Mouse (Mus musculus) hindbrain, embryonic 13.5 days (tissue): ENCODE measurements at regions not wholly inside any gene's neighbourhood (a gene's known extent, or its start where the extent isn't known, plus 50 kb on each side); places are given as distances from the start of the nearest gene placed in this dataset.
A peak's percentile ranks its signal among the peaks of the same experiment; 100 is the strongest.

Experiments used
- ATAC-seq: fragments of 200-750 bp; cut with Nextera tagmentation; 2 replicates; pipeline ENCODE4 v1.8.0; 2017; ENCODE audit warnings: moderate TSS enrichment; ENCODE audit not compliant: low FRiP score
- H3K27ac ChIP-seq: fragments of 300-500 bp; sonication (generic); 2 replicates; pipeline ENCODE4 v1.5.1; 2015; ENCODE audit warnings: inconsistent platforms, mild to moderate bottlenecking, moderate library complexity
- H3K27me3 ChIP-seq: fragments of 300-500 bp; sonication (generic); 2 replicates; pipeline ENCODE4 v1.6.1; 2015; ENCODE audit warnings: mild to moderate bottlenecking, inconsistent platforms
- H3K36me3 ChIP-seq: fragments of 300-500 bp; sonication (generic); 2 replicates; pipeline ENCODE4 v1.6.1; 2015; ENCODE audit warnings: mild to moderate bottlenecking, inconsistent platforms
- H3K4me1 ChIP-seq: fragments of 300-500 bp; sonication (generic); replicated peaks from 2 replicates; pipeline ENCODE4 v1.6.1; 2015; ENCODE audit warnings: inconsistent platforms
- H3K4me2 ChIP-seq: fragments of 300-500 bp; sonication (generic); 2 replicates; pipeline ENCODE4 v1.6.1; 2015; ENCODE audit warnings: inconsistent platforms, mild to moderate bottlenecking, moderate library complexity
- H3K4me3 ChIP-seq: fragments of 300-500 bp; sonication (generic); 2 replicates; pipeline ENCODE4 v1.5.1; 2015; ENCODE audit warnings: mild to moderate bottlenecking, inconsistent platforms
- H3K9ac ChIP-seq: fragments of 300-500 bp; sonication (generic); 2 replicates; pipeline ENCODE4 v1.6.1; 2015; ENCODE audit warnings: mild to moderate bottlenecking, inconsistent platforms
- H3K9me3 ChIP-seq: fragments of 300-500 bp; sonication (generic); 2 replicates; pipeline ENCODE4 v1.6.1; 2016; ENCODE audit warnings: inconsistent platforms
- WGBS: fragments of 180-500 bp; shearing (Covaris S2); methylation state at CpG from one replicate; pipeline ENCODE4 v1.1.7; 2015; 5-methylcytosine and 5-hydroxymethylcytosine counted together

DNA sequence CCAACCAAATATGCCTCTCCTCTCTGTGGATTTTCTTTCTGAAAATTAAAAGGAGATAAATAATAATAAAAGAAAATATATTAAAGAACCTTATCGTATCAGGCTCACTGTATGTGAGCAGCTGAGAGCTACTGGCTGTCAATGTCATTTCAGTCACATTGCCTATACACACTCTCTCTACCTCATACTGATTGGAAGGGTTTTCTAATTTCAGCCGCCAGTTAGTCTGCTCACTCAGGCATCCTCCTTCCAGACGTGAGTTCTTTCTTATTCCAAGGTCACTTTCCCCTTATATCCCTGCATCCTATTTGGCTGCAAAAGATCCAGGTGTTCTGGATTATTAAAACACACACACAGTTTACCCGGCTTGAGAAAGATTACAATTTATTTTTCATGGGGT lies 286.2 kb downstream of the Cenpc1 start:
- no peak overlapping the region for H3K4me3 ChIP-seq
- no peak overlapping the region for H3K4me2 ChIP-seq
- no peaks in the 10 kb centered on the region for H3K36me3 ChIP-seq
- H3K4me1 ChIP-seq: peaks cover 14% of the 10 kb centered on the region
- ATAC-seq: peak; percentile 55
- H3K27ac ChIP-seq: no peak overlapping the region; the same call in 1 of the 2 replicates
- 51% methylated on average over 4 of the region's 4 CpGs for WGBS
- no peaks in the 10 kb centered on the region for H3K9me3 ChIP-seq
- no peaks in the 10 kb centered on the region for H3K27me3 ChIP-seq
- no peak overlapping the region for H3K9ac ChIP-seq

DNA sequence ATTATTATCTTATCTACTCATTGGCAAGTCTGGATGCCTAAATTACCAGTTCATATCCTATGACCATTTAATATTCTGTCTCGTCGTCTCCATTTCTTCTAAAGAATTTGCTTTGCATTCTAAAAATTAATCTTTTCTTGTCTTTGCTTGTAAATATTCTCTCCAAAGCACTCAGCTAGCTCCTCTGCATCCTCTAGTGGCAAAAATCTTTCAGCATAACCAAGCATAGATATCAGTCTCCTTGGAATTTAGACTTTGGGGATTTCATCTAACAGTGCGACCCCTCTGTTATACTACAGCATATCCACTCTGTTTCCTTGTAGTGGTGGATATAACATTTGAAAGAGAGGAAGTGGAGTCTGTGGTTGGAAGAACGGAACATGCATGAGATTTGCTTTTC lies 292.7 kb downstream of the Cenpc1 start:
- no peak overlapping the region for H3K4me3 ChIP-seq
- no peak overlapping the region for H3K27ac ChIP-seq
- H3K9me3 ChIP-seq: no peaks in the 10 kb centered on the region
- no peak overlapping the region for H3K9ac ChIP-seq
- 91% methylated on average over 4 of the region's 4 CpGs for WGBS
- H3K4me2 ChIP-seq: no peak overlapping the region
- ATAC-seq: no peak
- no peaks in the 10 kb centered on the region for H3K27me3 ChIP-seq
- no peaks in the 10 kb centered on the region for H3K36me3 ChIP-seq
- no peaks in the 10 kb centered on the region for H3K4me1 ChIP-seq

DNA sequence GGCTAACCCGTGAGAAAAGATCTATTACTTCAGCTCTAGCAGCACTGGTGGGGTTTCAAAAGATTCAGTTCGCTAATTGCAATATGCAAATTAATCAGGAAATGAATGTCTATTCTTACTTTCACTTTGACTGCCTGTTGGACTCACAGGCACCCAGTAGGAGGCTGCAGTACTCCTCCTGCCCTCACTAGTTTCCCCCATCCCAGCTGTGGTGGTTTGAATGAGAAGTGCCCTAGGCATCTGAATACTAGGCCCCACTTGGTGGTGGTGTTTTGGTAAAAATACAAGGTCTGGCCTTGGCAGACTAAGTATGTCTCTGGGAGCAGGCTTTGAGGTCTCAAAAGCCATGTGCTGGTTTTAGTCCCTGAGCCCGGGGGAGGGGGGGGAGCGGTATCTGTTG lies 293.3 kb downstream of the Cenpc1 start:
- no peak overlapping the region for H3K4me3 ChIP-seq
- H3K9ac ChIP-seq: no peak overlapping the region
- H3K9me3 ChIP-seq: no peaks in the 10 kb centered on the region
- H3K27ac ChIP-seq: no peak overlapping the region
- no peaks in the 10 kb centered on the region for H3K4me1 ChIP-seq
- WGBS: 52% methylated on average over 4 of the region's 4 CpGs
- ATAC-seq: no peak
- no peaks in the 10 kb centered on the region for H3K36me3 ChIP-seq
- no peaks in the 10 kb centered on the region for H3K27me3 ChIP-seq
- H3K4me2 ChIP-seq: no peak overlapping the region

DNA sequence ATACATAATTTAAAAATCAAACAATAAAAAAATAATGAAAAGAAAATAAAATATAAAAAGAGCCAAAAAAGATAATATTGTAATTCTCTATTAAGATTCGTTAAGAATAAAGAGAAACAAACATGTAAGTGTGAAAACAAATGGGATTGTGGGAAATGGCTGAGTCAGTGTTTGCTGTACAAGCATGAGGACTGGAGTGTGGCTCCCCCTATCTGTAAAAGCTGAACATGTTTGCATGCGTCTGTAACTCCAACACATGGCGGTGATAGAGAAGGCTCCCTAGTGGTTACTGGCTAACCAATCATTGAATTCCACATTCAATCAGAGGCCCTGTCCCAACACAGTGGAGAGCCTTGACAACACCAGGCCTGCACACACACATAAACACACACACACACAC lies 298.2 kb downstream of the Cenpc1 start:
- ATAC-seq: no peak
- Histone ChIP-seq H3K4me1 (no peaks in the 10 kb centered on the region), H3K9me3 (no peaks in the 10 kb centered on the region), H3K36me3 (no peaks in the 10 kb centered on the region), H3K4me2 (no peak overlapping the region), H3K4me3 (no peak overlapping the region), H3K27ac (no peak overlapping the region), H3K27me3 (no peaks in the 10 kb centered on the region), H3K9ac (no peak overlapping the region)
- WGBS: 94% methylated on average over 3 of the region's 3 CpGs

DNA sequence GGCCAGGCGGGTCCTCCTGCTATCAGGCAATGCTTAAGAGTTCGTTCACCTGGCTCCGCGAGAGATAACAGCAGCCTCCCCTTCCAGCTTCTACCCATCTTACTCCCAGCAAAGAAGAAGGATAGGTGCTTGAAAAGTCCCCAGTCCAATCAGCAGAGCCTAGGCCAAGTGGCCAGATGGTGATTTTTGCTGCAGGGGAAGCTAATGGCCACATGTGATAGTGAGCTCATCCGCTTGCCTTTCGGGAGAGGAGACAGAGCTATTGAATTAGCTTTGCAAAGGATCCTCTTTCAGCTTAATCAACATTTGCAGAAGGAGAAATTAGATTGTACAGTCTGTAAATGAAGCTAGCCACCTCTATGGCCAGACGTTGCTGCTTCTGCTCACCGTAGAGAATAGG lies 308.7 kb downstream of the Cenpc1 start:
- H3K9ac ChIP-seq: no peak overlapping the region
- 80% methylated on average over 8 of the region's 8 CpGs for whole genome bisulfite sequencing
- no peaks in the 10 kb centered on the region for H3K9me3 ChIP-seq
- peaks cover 11% of the 10 kb centered on the region for H3K4me1 ChIP-seq
- no peaks in the 10 kb centered on the region for H3K27me3 ChIP-seq
- no peaks in the 10 kb centered on the region for H3K36me3 ChIP-seq
- no peak overlapping the region for H3K4me3 ChIP-seq
- ATAC-seq: peak; percentile 27; the same call in 1 of the 2 replicates
- no peak overlapping the region for H3K4me2 ChIP-seq
- H3K27ac ChIP-seq: no peak overlapping the region

DNA sequence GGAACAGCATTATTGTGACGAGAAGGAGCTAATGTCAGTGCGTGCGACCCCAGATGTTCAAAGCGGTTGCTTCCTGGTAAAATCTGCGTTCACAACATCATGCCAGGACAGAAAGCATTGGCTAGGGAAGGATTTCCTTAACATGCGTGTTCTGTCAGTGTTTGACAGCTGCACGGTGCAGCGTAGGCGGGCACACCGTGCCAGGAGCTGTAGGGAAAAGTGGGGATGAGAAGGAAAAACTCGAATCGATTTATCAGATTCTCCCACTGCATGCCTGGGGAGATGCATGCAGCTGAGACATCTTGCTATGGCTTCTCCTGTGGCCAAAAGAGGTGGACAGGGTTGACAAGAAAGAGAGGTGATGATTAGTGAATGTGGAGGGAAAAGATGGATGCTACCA lies 311.2 kb downstream of the Cenpc1 start:
- ATAC-seq: peak; percentile 30; the same call in 1 of the 2 replicates
- no peaks in the 10 kb centered on the region for H3K9me3 ChIP-seq
- 74% methylated on average over 12 of the region's 12 CpGs for WGBS
- peaks cover 11% of the 10 kb centered on the region for H3K4me1 ChIP-seq
- peak overlapping the region; percentile 52; the same call in 1 of the 2 replicates for H3K27ac ChIP-seq
- H3K9ac ChIP-seq: no peak overlapping the region
- H3K27me3 ChIP-seq: no peaks in the 10 kb centered on the region
- H3K4me2 ChIP-seq: 0 out of 2 replicates have a peak overlapping the region, but pooled peaks have one; percentile 13
- no peak overlapping the region for H3K4me3 ChIP-seq
- no peaks in the 10 kb centered on the region for H3K36me3 ChIP-seq

DNA sequence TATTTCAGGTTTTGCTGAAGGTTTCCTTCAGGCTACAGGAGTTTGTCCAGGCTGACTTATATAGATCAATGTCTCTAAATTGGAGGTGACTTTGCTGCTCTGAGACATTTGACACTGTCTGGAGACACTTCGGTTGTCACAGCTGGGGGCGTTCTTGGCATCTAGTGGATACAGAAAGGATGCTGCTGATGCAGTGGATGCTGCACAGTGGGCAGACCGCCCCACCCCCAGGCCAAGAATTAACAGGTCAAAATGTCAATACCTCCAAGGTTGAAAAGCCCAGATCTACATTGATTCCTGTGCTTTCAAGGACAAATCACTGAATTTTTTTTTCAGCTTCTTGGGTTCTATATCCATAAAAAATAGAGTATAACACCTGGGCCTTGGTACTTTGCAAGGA lies 312.3 kb downstream of the Cenpc1 start:
- H3K4me3 ChIP-seq: no peak overlapping the region
- 70% methylated on average over 3 of the region's 3 CpGs for WGBS
- H3K9ac ChIP-seq: no peak overlapping the region
- H3K9me3 ChIP-seq: no peaks in the 10 kb centered on the region
- no peak for ATAC-seq
- no peak overlapping the region for H3K27ac ChIP-seq
- H3K4me2 ChIP-seq: no peak overlapping the region
- no peaks in the 10 kb centered on the region for H3K36me3 ChIP-seq
- no peaks in the 10 kb centered on the region for H3K27me3 ChIP-seq
- peaks cover 11% of the 10 kb centered on the region for H3K4me1 ChIP-seq

DNA sequence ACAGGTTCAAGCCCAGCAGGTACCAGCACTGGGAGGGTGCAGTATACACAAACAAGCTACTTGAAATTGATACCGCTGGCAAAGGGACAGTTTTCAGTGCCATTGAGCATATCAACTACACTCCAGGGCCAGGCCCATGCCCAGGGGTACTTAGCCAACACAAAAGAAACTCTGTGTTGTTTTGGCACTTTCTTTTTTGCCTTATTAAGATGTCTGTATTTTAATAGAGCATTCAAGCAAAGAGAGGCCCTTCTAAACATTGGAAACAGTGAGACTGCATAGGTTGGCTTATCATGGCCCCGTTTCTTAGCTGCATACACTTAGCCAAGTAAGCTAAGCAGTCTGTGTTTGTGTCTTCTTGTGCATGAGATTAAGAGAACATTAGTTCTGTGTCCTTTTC lies 313.7 kb downstream of the Cenpc1 start:
- Histone ChIP-seq H3K4me1 (peaks cover 11% of the 10 kb centered on the region), H3K4me3 (no peak overlapping the region), H3K9ac (no peak overlapping the region), H3K4me2 (no peak overlapping the region), H3K27ac (no peak overlapping the region), H3K9me3 (no peaks in the 10 kb centered on the region), H3K27me3 (no peaks in the 10 kb centered on the region), H3K36me3 (no peaks in the 10 kb centered on the region)
- ATAC-seq: no peak
- 73% methylated on average over 2 of the region's 2 CpGs for WGBS

DNA sequence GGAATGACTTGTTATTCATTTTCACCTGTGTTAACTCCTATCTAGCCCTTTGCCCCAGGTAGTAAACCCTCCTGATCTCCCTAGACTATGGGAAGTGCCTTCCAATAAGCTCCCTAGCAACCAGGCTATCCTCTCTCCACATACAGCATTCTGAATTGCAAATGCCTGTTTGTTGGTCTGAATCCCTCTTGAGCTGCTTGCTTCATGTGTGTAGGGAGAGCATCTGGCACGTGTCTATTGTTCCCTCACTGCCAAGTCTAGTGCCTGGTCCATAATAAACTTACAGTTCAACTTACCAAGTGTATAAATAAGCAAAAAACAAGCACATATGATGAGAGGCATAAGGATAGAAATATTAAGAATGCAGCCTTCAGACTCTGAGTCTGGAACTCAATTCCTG lies 314.5 kb downstream of the Cenpc1 start:
- Histone ChIP-seq H3K4me2 (no peak overlapping the region), H3K9me3 (no peaks in the 10 kb centered on the region), H3K36me3 (no peaks in the 10 kb centered on the region), H3K27me3 (no peaks in the 10 kb centered on the region), H3K27ac (no peak overlapping the region), H3K9ac (no peak overlapping the region), H3K4me1 (peaks cover 11% of the 10 kb centered on the region), H3K4me3 (no peak overlapping the region)
- WGBS: 40% methylated on average over 1 of the region's 1 CpGs
- 0 out of 2 replicates have a peak, but pooled peaks have one; percentile 17 for ATAC-seq

DNA sequence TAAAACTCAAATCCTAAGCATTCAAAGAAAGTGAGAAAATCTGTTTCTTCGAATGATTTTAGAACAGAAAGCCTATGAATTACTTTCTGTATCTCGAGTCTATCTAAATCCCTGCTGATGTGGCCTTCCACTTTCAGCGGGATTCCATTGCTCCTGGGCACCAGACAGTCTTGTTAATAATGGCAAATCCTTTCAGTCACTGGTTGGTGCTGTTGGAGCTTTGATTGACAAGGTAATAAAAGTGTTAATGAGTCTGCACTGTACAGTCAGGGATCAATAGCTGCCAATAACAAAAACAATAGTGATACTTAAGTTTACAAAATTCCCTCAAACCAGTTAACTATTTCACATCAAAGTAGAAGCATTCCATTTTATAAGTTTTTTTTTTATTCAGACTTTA lies 335.8 kb downstream of the Cenpc1 start:
- no peak overlapping the region for H3K9ac ChIP-seq
- 56% methylated on average over 3 of the region's 3 CpGs for WGBS

DNA sequence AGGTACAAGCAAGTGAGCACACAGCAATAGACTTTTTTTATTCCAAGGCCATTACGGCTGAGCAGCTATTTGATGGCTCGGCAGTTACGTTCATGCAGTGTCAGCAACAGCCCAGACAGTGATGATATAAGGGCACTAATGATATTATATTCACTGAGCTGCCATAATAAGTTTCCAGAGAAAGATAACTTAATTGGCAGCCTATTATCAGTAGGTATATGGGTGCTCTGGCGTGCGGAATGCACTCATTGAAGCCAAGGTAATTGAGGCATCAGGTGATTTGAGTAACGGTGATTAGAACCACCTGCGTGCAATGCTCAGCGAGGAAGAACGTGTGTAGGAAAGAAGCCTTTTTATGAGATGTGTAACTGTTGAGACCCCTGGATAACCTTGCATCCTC lies 358.0 kb downstream of the Cenpc1 start:
- Histone ChIP-seq H3K4me3 (no peak overlapping the region), H3K9me3 (no peaks in the 10 kb centered on the region), H3K36me3 (no peaks in the 10 kb centered on the region), H3K27me3 (no peaks in the 10 kb centered on the region), H3K9ac (no peak overlapping the region), H3K4me1 (0 out of 2 replicates have a peak, but pooled peaks cover 2% of the 10 kb centered on the region), H3K4me2 (no peak overlapping the region), H3K27ac (no peak overlapping the region)
- peak; percentile 24; the same call in 1 of the 2 replicates for ATAC-seq
- 71% methylated on average over 9 of the region's 9 CpGs for WGBS

More for the DNA sequence above, 335.8 kb downstream of the Cenpc1 start:
- Histone ChIP-seq H3K4me1 (no peaks in the 10 kb centered on the region), H3K27ac (no peak overlapping the region), H3K4me2 (no peak overlapping the region), H3K27me3 (no peaks in the 10 kb centered on the region), H3K4me3 (no peak overlapping the region), H3K9me3 (no peaks in the 10 kb centered on the region), H3K36me3 (no peaks in the 10 kb centered on the region)
- no peak for ATAC-seq

DNA sequence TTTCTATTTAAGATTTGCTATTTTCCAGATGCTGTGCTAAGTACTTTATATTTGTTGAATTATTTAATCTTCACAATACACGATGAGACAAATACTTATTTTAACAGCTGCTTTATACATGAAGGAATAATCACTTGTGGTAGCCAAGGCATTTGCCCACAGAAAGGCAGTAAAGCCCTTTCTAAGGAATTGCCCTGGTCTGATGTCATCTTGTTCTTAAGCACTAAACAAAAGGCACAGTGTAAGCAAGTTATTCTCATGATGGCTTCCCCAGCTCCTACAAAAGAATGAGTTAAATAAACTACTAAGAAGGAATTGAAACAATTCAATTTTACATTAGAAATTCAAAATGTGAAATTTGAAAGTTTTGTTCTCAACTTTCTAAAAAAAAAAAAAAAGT lies 358.8 kb downstream of the Cenpc1 start:
- no peaks in the 10 kb centered on the region for H3K36me3 ChIP-seq
- H3K9me3 ChIP-seq: no peaks in the 10 kb centered on the region
- 52% methylated on average over 1 of the region's 1 CpGs for WGBS

DNA sequence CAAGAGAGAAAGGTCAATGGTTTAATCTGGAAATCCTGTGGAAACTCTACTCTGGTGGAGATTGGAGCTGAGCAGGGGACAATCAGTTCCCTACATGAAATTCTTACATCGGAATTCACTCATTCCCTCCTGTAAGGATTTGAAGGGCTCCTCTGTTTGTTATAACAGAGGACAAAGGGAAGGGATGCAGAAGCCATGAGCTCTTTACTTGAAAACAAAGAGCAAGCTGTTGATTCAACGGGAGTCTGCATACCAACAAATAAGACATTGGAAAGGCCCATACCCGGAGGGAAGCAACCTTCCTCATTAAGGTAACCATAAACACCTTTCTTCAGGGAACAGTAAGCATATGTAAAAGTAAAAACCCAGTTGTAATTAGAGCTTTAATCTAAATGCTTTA lies 359.3 kb downstream of the Cenpc1 start:
- Histone ChIP-seq H3K27ac (no peak overlapping the region), H3K36me3 (no peaks in the 10 kb centered on the region), H3K4me3 (no peak overlapping the region), H3K4me1 (0 out of 2 replicates have a peak, but pooled peaks cover 2% of the 10 kb centered on the region), H3K9me3 (no peaks in the 10 kb centered on the region), H3K4me2 (no peak overlapping the region), H3K27me3 (no peaks in the 10 kb centered on the region), H3K9ac (no peak overlapping the region)
- ATAC-seq: no peak
- WGBS: 19% methylated on average over 3 of the region's 3 CpGs

More for the DNA sequence above, 358.8 kb downstream of the Cenpc1 start:
- Histone ChIP-seq H3K4me3 (no peak overlapping the region), H3K9ac (no peak overlapping the region), H3K4me2 (no peak overlapping the region), H3K27ac (no peak overlapping the region), H3K27me3 (no peaks in the 10 kb centered on the region), H3K4me1 (0 out of 2 replicates have a peak, but pooled peaks cover 2% of the 10 kb centered on the region)
- ATAC-seq: no peak
